ENCODE assay signal across 10 mouse cellular contexts in genomic region chr16:30155070-30155469, GRCm38 (mm10).
DNase-seq lines count a peak whose midpoint lies in the region; ATAC-seq and TF ChIP-seq lines count a peak whose summit lies in the region.
"Had no signal": no experiment of that assay in that cellular context is flagged by ENCODE, and none has a peak within 500 bp of the region (broad histone marks: within the 10 kb centered on the region; RNA-seq: fewer than 3 reads in every experiment).

No protein-coding gene starts in this region.

- TF ChIP-seq POLR2A in bone marrow macrophage, adult 2 months (IDR thresholded peaks at IDR 0.05; ENCODE audit: borderline replicate concordance, low read depth, low read length), result no peak
- TF ChIP-seq POLR2A in thymus, adult 2 months (IDR thresholded peaks at IDR 0.05; ENCODE audit: control insufficient read depth, extremely low read depth, insufficient read depth, low read length, poor library complexity), result no peak

- no peak overlapping the region for H3K9ac ChIP-seq in forebrain, embryonic 15.5 days (replicated peaks)

- TF ChIP-seq CTCF in bone marrow macrophage, adult 2 months (IDR thresholded peaks at IDR 0.05; ENCODE audit: low read depth, low read length), result no peak
- no peak for TF ChIP-seq CTCF in thymus, adult 2 months (IDR thresholded peaks at IDR 0.05; ENCODE audit: borderline replicate concordance, control insufficient read depth, extremely low read depth, insufficient read depth, low read length, poor library complexity)

- no peaks in the 10 kb centered on the region for H3K79me2 ChIP-seq in macrophage (ENCODE audit: inconsistent target)

- H3K4me1 ChIP-seq in bone marrow macrophage, adult 2 months (ENCODE audit: control insufficient read depth, insufficient read depth, low read length), result peaks cover 8% of the 10 kb centered on the region
- H3K4me1 ChIP-seq in forebrain, embryonic 15.5 days, result peaks cover 16% of the 10 kb centered on the region
- H3K4me1 ChIP-seq in thymus, adult 2 months (replicated peaks; ENCODE audit: control insufficient read depth, insufficient read depth, low read length), result peaks cover 4% of the 10 kb centered on the region

- no peaks in the 10 kb centered on the region for H3K36me3 ChIP-seq in forebrain, embryonic 15.5 days
- no peaks in the 10 kb centered on the region for H3K36me3 ChIP-seq in macrophage (ENCODE audit: inconsistent target)
- H3K36me3 ChIP-seq in thymus, adult 2 months (ENCODE audit: control insufficient read depth, insufficient read depth, low read length), result no peaks in the 10 kb centered on the region

- peak; percentile 36; the same call in 1 of the 2 replicates for ATAC-seq in forebrain, embryonic 15.5 days (replicated peaks)
- no peak for ATAC-seq in inflammation-experienced regulatory T-cells, adult 6 months

- peak; percentile 23 for DNase-seq in lung, postnatal 36 days
- DNase-seq in lung, adult 18-20 months, result no peak
- DNase-seq in Muller cell, postnatal 12 days (ENCODE audit: inconsistent ontology term), result no peak
- no peak for DNase-seq in thymus, adult 2 months
- DNase-seq: cerebellum, postnatal 14 days had no signal

- H3K27ac ChIP-seq in bone marrow macrophage, adult 2 months (ENCODE audit: insufficient read depth, low read depth, low read length), result peak overlapping the region; percentile 45
- H3K27ac ChIP-seq in forebrain, embryonic 15.5 days (replicated peaks), result 0 out of 2 replicates have a peak overlapping the region, but pooled peaks have one; percentile 56
- peak overlapping the region; percentile 32; the same call in 1 of the 2 replicates for H3K27ac ChIP-seq in macrophage
- H3K27ac ChIP-seq in thymus, adult 2 months (ENCODE audit: control insufficient read depth, insufficient read depth, low read length), result no peak overlapping the region

- H3K9me3 ChIP-seq in forebrain, embryonic 15.5 days, result no peaks in the 10 kb centered on the region

- 0 out of 2 replicates have a peak, but pooled peaks cover 2% of the 10 kb centered on the region for H3K27me3 ChIP-seq in forebrain, embryonic 15.5 days
- no peaks in the 10 kb centered on the region for H3K27me3 ChIP-seq in thymus, adult 2 months (ENCODE audit: control insufficient read depth, insufficient read depth, low read length)

- no peak overlapping the region for H3K4me3 ChIP-seq in bone marrow macrophage, adult 2 months (ENCODE audit: insufficient read depth, low read length)
- H3K4me3 ChIP-seq in forebrain, embryonic 15.5 days, result no peak overlapping the region
- no peak overlapping the region for H3K4me3 ChIP-seq in macrophage (ENCODE audit: inconsistent target)
- no peak overlapping the region for H3K4me3 ChIP-seq in thymus, adult 2 months (ENCODE audit: control insufficient read depth, insufficient read depth, low read length)
- H3K4me3 ChIP-seq: megakaryocyte, embryonic 14.5 days had no signal

- 35% methylated on average over 6 of the region's 6 CpGs for WGBS in forebrain, embryonic 15.5 days
- WGBS in macrophage (ENCODE audit: missing documents), result 5% methylated on average over 6 of the region's 6 CpGs
- 15% methylated on average over 6 of the region's 6 CpGs for WGBS in thymus, adult 2 months

- H3K4me2 ChIP-seq in forebrain, embryonic 15.5 days (replicated peaks), result no peak overlapping the region
